Mouse (Mus musculus): ENCODE results near the gene Pitpnm2. TPM values are rescaled to one million over a fixed set of nuclear protein-coding genes. Genes with fewer than 3 reads are reported as not detected.

Pitpnm2 gene
- polyA plus RNA-seq, 1 experiment from 2014 or later = 5.1 TPM

DNA sequence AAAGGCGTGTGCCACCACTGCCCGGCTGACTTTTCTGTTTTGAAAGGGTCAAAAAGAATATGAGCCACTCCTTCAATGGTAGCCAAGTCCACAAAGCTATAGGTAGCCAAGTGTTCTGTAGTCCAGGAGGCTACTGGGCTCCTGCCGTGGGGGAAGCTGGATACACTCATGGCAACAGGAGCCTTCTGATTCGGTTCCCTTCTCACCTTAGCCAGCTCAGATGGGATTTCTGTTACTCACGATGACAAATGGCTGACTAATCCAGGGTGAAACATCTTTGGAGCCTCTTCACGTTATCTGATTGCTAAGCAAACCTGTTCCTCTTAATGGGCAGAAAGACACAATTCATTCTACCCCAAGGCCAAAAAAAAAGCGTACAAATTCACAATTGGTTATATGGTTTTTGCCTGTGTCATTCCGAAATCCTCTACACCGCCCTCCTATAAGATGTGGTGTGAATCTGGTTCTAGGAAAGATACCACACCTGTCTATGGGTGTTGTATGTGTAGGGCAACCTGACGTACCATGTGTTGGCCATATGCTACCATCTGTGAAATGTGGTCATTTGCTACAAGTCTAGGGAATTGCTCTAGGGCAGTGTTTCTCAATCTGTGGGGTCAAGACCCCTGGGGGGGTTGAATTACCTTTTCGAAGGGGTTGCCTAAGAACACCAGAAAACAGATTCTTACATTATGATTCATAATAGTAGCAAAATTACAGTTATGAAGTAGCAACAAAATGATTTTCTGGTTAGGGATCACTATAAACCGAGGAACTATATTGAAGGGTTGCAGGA is 80.9 kb downstream of the Pitpnm2 start:
- 84% methylated on average over 12 of the region's 12 CpGs for WGBS
- Histone ChIP-seq H3K4me2 (no peak overlapping the region), H3K27ac (no peak overlapping the region), H3K4me1 (peaks cover 24% of the 10 kb centered on the region), H3K9ac (no peak overlapping the region), H3K9me3 (no peaks in the 10 kb centered on the region), H3K36me3 (no peaks in the 10 kb centered on the region), H3K4me3 (replicated peaks) (no peak overlapping the region), H3K27me3 (replicated peaks) (no peaks in the 10 kb centered on the region)
- ATAC-seq (ENCODE audit: insufficient read depth, low FRiP score, low read depth) = no peak

DNA sequence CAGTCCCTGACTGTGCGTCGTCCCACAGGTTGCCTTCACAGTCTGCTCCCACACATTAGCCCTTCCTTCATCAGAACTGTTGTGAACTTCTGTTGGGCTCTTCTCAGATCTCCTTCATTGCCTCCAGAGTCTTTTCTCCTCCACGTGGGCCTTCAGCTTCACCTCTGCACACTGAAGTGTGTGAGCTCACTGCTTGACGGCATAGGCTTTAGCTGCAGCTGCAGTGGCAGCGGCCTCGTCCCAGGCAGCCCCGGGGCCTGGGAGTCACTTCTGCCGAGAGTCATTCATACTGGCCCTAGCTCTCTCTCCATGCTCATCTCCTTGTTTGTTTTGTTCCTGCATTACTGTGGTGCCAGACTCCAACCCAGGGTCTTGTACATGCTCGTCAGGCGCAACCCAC is 81.9 kb downstream of the Pitpnm2 start:
- Histone ChIP-seq H3K4me1 (peaks cover 17% of the 10 kb centered on the region), H3K27me3 (replicated peaks) (no peaks in the 10 kb centered on the region), H3K4me3 (replicated peaks) (no peak overlapping the region), H3K36me3 (no peaks in the 10 kb centered on the region), H3K4me2 (no peak overlapping the region), H3K9ac (no peak overlapping the region), H3K27ac (no peak overlapping the region), H3K9me3 (no peaks in the 10 kb centered on the region)
- ATAC-seq (ENCODE audit: insufficient read depth, low FRiP score, low read depth) = no peak
- 65% methylated on average over 10 of the region's 10 CpGs for WGBS

DNA sequence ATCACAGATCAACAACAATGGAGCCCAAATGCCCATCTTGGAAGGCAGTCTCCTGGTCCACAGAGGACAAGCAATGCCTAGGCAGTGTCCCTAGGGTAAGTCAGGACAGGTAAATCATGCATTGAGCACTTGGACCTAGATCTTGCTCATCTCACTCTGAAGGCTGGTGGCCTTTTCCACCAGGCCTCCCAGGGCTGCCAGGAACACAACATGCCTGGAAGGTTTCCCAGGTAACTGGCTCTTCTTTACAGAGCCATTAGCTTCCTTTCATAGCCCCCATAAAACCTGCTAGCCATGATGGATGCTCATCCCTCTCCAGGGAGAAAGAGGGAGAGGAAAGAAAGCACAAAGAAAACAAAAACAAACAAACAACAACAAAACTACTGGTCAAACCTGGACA is 82.8 kb downstream of the Pitpnm2 start:
- no peak overlapping the region for H3K4me3 ChIP-seq (replicated peaks)
- H3K4me2 ChIP-seq = no peak overlapping the region
- ATAC-seq (ENCODE audit: insufficient read depth, low FRiP score, low read depth) = no peak
- H3K9ac ChIP-seq = no peak overlapping the region
- H3K4me1 ChIP-seq = peaks cover 17% of the 10 kb centered on the region
- no peaks in the 10 kb centered on the region for H3K27me3 ChIP-seq (replicated peaks)
- H3K27ac ChIP-seq = peak overlapping the region; percentile 80; the same call in 1 of the 2 replicates
- no peaks in the 10 kb centered on the region for H3K9me3 ChIP-seq
- no peaks in the 10 kb centered on the region for H3K36me3 ChIP-seq

DNA sequence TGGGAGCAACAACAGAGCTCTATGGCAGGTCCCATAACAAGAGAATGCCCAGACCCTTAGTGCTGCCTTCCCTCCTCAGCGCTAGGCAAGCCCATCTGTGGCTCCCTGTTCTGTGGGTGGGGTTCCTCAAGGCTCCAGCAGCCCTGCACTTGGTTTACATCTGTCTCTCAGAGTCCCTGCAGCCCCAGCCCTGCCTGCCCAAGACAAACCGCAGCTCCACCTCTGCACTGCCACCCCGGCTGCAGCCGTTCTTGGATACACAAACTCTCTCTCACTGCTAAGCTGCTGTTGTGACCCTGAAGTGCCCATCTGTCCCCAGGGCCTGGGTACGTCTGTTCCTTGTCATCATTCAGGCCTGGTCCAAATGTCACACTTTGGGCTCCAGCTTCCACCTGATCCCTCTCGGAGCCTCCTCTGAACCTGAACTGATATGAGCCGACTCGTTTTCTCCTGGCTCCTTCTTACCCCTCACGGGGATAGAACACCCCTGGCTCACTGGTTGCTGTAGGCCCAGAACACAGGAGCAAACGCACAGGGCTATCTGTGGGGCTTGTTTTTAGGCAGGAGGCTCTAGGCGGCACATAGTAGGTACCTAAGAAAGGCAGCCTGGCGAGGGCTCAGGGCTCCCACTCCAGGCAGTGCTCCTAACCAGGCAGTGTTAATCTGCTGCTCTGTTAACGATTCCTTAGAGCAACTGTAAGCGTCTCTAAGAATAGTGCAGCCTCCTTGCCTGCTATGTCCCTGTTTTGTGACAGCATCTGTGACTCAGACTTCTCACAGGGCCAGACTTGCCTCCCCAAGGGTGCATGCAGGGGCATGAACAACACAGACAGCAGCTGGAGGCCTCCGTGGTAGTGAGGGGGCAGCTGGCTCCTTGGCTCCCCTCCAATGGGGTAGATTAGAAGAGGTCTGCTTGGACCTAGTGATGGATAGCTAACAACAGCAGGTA is 83.7 kb downstream of the Pitpnm2 start:
- WGBS = 34% methylated on average over 15 of the region's 15 CpGs
- Histone ChIP-seq H3K4me2 (no peak overlapping the region), H3K27ac (peak overlapping the region; percentile 80), H3K9me3 (no peaks in the 10 kb centered on the region), H3K4me1 (peaks cover 17% of the 10 kb centered on the region), H3K36me3 (no peaks in the 10 kb centered on the region), H3K4me3 (replicated peaks) (no peak overlapping the region), H3K27me3 (replicated peaks) (no peaks in the 10 kb centered on the region), H3K9ac (no peak overlapping the region)
- ATAC-seq (ENCODE audit: insufficient read depth, low FRiP score, low read depth) = peak; percentile 41; the same call in 1 of the 2 replicates

DNA sequence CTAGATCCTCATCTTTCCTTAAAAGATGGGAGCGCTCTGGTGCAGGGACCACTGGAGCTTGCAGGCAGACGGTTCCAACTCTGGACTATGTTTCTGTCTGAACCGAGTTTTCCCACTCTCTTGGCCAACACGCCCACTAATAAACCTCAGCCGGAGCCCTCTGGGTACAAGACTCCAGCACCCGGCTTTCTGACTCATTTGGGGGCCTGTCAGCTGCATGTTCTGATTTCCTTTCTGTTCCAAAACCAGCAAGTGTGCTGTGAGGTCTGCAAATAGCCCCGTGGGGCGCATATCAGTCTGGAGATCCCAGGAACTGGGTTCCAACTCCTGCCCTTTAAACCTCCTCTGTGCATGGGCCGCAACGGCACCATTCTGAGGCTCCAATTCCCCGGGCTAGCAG is 86.1 kb downstream of the Pitpnm2 start:
- Histone ChIP-seq H3K27me3 (replicated peaks) (no peaks in the 10 kb centered on the region), H3K9me3 (no peaks in the 10 kb centered on the region), H3K9ac (no peak overlapping the region), H3K4me2 (no peak overlapping the region), H3K27ac (no peak overlapping the region), H3K36me3 (no peaks in the 10 kb centered on the region), H3K4me1 (peaks cover 27% of the 10 kb centered on the region), H3K4me3 (replicated peaks) (no peak overlapping the region)
- ATAC-seq (ENCODE audit: insufficient read depth, low FRiP score, low read depth) = no peak
- WGBS = 79% methylated on average over 11 of the region's 11 CpGs

DNA sequence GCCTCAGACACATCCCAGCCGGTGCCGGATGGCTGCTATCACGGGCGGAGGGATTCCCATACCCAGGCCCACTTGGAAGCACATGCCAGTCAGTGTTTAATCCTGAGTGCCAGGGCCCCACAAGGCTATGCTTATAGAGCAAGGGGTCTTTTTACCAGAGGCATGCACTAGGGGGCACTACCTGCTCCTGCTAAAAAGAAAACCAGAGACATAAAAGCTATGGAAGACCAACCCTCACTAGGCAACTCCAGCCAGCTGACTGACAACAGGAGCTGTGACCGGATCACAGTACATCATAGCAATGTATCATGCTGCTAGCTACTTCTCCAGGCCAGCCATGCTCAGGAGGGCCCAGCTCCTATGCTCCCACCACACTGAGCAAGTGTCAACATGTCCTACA is 87.0 kb downstream of the Pitpnm2 start:
- H3K4me1 ChIP-seq = peaks cover 27% of the 10 kb centered on the region
- ATAC-seq (ENCODE audit: insufficient read depth, low FRiP score, low read depth) = no peak
- no peak overlapping the region for H3K27ac ChIP-seq
- H3K4me2 ChIP-seq = no peak overlapping the region
- H3K4me3 ChIP-seq (replicated peaks) = no peak overlapping the region
- H3K9me3 ChIP-seq = no peaks in the 10 kb centered on the region
- no peaks in the 10 kb centered on the region for H3K36me3 ChIP-seq
- 53% methylated on average over 5 of the region's 5 CpGs for WGBS
- no peaks in the 10 kb centered on the region for H3K27me3 ChIP-seq (replicated peaks)
- no peak overlapping the region for H3K9ac ChIP-seq

DNA sequence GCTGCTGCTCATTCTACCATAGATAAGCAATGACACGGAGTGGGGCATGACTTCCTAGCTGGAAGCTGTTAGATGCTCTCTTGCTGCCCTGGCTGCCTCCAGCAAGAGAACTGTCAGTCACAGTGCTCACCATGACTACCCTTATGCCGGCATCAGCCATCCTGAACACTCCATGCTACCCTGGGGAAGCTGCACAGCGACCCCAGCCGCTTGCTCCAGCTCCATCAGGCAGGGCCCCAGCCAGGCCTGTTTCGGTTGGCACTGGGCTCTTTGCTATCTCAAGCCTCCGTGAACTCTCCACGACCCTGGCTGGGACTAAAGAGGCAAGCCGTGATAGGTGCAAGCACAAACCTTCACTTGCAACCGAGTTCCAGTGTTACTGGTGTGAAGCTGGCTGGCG is 87.7 kb downstream of the Pitpnm2 start:
- WGBS = 33% methylated on average over 10 of the region's 10 CpGs

DNA sequence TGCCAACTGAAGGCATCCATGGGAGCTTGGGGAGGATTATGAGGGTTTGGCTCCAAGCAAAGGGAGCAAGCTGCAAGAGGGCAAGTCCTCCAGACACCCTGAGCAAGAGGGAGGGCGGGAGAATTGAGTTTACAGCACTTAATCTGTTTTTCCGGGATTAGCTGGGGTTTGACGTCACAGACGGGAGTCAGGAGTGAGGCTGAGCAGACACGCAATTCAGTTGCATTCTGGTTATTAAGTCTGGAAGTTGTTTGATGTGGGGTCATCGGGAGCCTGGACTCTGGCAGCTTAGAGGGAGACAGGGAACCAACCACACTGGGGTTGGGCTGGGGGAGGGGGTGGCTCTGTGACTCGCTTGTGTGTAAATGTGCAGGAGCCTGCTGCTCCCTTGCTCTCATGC is 90.1 kb downstream of the Pitpnm2 start:
- ATAC-seq (ENCODE audit: insufficient read depth, low FRiP score, low read depth) = peak; percentile 61
- Histone ChIP-seq H3K4me1 (peaks cover 10% of the 10 kb centered on the region; the same call in 1 of the 2 replicates), H3K9me3 (no peaks in the 10 kb centered on the region), H3K4me3 (replicated peaks) (no peak overlapping the region), H3K27me3 (replicated peaks) (no peaks in the 10 kb centered on the region), H3K9ac (no peak overlapping the region), H3K27ac (no peak overlapping the region), H3K36me3 (no peaks in the 10 kb centered on the region), H3K4me2 (no peak overlapping the region)
- 24% methylated on average over 7 of the region's 7 CpGs for WGBS

More for the DNA sequence above, 87.7 kb downstream of the Pitpnm2 start:
- no peaks in the 10 kb centered on the region for H3K36me3 ChIP-seq
- peaks cover 24% of the 10 kb centered on the region for H3K4me1 ChIP-seq
- ATAC-seq (ENCODE audit: insufficient read depth, low FRiP score, low read depth) = no peak
- no peak overlapping the region for H3K4me2 ChIP-seq
- H3K27ac ChIP-seq = no peak overlapping the region
- H3K9ac ChIP-seq = no peak overlapping the region
- no peaks in the 10 kb centered on the region for H3K9me3 ChIP-seq
- no peaks in the 10 kb centered on the region for H3K27me3 ChIP-seq (replicated peaks)
- no peak overlapping the region for H3K4me3 ChIP-seq (replicated peaks)

DNA sequence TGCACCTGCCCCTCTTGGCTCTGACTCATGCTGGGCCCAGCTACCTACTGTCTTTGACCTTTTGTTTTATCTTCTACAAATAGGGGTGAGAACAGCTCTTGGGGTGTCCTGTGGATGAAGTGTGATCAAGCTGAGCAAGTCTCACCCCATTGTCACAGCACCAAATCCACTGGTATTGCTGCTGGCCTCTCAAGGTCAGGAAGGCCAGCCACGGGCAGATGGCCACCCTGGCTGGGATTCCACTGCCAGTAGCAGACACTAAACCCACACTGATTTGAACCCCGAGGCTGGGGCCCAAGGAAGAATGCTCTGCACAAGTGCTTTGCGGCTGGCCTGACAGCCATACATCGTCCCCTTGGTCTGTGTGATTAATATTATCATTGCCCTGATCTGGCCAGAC is 91.3 kb downstream of the Pitpnm2 start:
- H3K4me1 ChIP-seq = peaks cover 10% of the 10 kb centered on the region; the same call in 1 of the 2 replicates
- H3K36me3 ChIP-seq = no peaks in the 10 kb centered on the region
- no peak overlapping the region for H3K4me3 ChIP-seq (replicated peaks)
- WGBS = 59% methylated on average over 4 of the region's 4 CpGs
- no peak overlapping the region for H3K9ac ChIP-seq
- H3K4me2 ChIP-seq = no peak overlapping the region
- no peaks in the 10 kb centered on the region for H3K27me3 ChIP-seq (replicated peaks)
- no peaks in the 10 kb centered on the region for H3K9me3 ChIP-seq
- no peak for ATAC-seq (ENCODE audit: insufficient read depth, low FRiP score, low read depth)
- no peak overlapping the region for H3K27ac ChIP-seq

DNA sequence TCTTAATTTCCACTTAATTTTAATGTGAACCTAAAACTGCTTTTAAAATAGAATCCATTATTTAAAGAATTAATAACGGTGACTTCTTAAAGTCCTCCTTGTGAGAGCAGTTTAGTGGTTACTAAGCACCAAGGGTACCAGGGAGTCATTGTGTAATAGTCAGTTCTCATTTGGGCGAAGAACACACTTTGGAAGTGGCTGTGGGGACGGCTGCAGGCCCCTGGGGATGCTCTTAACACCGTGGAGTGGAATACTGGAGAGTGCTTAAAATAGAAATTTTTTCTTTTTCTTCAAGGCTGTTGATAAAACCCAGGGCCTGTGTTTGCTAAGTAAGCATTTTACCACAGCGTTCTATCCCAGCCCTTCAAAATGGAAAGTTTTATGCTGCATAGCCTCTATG is 93.6 kb downstream of the Pitpnm2 start:
- ATAC-seq (ENCODE audit: insufficient read depth, low FRiP score, low read depth) = no peak
- H3K27me3 ChIP-seq (replicated peaks) = no peaks in the 10 kb centered on the region
- H3K27ac ChIP-seq = no peak overlapping the region
- no peak overlapping the region for H3K9ac ChIP-seq
- no peak overlapping the region for H3K4me2 ChIP-seq
- H3K36me3 ChIP-seq = no peaks in the 10 kb centered on the region
- peaks cover 10% of the 10 kb centered on the region; the same call in 1 of the 2 replicates for H3K4me1 ChIP-seq
- no peak overlapping the region for H3K4me3 ChIP-seq (replicated peaks)
- no peaks in the 10 kb centered on the region for H3K9me3 ChIP-seq
- WGBS = 69% methylated on average over 5 of the region's 5 CpGs

DNA sequence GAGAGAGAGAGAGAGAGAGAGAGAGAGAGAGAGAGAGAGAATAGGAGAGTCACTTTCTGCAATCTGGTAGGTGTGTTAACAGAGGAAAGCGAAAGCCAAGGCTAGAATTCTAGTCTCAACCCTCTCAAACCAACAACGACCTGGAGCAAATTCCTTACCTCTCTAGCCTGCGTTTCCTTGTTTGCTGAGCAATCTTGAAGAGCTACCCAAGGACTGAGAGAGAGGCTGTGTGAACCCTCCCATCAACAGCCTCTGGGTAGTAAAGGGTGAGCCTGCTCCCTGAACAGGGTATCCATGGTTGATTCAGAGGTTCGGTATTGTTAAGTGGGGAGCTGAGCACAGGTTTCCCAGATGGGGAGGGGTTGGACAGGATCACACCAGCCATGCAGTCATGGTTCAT is 96.8 kb downstream of the Pitpnm2 start:
- H3K9ac ChIP-seq = no peak overlapping the region
- no peaks in the 10 kb centered on the region for H3K4me1 ChIP-seq
- H3K4me3 ChIP-seq (replicated peaks) = no peak overlapping the region
- no peak overlapping the region for H3K4me2 ChIP-seq
- H3K27ac ChIP-seq = no peak overlapping the region
- 82% methylated on average over 4 of the region's 4 CpGs for WGBS
- H3K9me3 ChIP-seq = no peaks in the 10 kb centered on the region
- ATAC-seq (ENCODE audit: insufficient read depth, low FRiP score, low read depth) = no peak
- H3K36me3 ChIP-seq = no peaks in the 10 kb centered on the region
- H3K27me3 ChIP-seq (replicated peaks) = no peaks in the 10 kb centered on the region

DNA sequence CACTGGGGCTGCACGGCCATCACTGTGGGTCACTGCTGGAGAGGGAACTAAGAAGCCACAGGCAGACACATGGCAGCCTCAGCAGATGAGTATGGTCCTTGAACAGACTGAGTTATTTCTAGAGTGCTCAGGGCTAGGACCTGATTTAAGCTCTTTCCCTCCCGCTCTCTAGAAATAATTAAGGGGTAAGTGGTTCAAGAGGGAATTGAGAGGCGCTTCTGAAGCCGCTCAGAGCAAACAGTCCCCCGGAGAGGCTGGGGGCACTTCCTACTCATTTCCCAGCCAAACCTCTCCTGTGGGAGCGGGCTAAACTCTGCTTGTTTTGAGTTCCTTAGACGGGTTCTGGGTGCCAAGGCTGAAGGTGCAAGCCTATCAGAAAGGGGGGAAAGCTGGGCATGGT is 98.7 kb downstream of the Pitpnm2 start:
- Histone ChIP-seq H3K9ac (no peak overlapping the region), H3K9me3 (no peaks in the 10 kb centered on the region), H3K36me3 (no peaks in the 10 kb centered on the region), H3K27me3 (replicated peaks) (no peaks in the 10 kb centered on the region), H3K4me2 (no peak overlapping the region), H3K4me1 (no peaks in the 10 kb centered on the region), H3K27ac (no peak overlapping the region), H3K4me3 (replicated peaks) (no peak overlapping the region)
- no peak for ATAC-seq (ENCODE audit: insufficient read depth, low FRiP score, low read depth)
- WGBS = 79% methylated on average over 7 of the region's 7 CpGs
